Mouse (Mus musculus): ENCODE data around the gene St7l. TPM values are rescaled to one million over a fixed set of nuclear protein-coding genes. Genes with fewer than 3 reads are reported as not detected.

Gene St7l
- 37.8 and 38.3 TPM in 2 replicates for polyA plus RNA-seq (2014; fragmentation: Nextera tagmentation; extraction: Ambion mirVana)

DNA sequence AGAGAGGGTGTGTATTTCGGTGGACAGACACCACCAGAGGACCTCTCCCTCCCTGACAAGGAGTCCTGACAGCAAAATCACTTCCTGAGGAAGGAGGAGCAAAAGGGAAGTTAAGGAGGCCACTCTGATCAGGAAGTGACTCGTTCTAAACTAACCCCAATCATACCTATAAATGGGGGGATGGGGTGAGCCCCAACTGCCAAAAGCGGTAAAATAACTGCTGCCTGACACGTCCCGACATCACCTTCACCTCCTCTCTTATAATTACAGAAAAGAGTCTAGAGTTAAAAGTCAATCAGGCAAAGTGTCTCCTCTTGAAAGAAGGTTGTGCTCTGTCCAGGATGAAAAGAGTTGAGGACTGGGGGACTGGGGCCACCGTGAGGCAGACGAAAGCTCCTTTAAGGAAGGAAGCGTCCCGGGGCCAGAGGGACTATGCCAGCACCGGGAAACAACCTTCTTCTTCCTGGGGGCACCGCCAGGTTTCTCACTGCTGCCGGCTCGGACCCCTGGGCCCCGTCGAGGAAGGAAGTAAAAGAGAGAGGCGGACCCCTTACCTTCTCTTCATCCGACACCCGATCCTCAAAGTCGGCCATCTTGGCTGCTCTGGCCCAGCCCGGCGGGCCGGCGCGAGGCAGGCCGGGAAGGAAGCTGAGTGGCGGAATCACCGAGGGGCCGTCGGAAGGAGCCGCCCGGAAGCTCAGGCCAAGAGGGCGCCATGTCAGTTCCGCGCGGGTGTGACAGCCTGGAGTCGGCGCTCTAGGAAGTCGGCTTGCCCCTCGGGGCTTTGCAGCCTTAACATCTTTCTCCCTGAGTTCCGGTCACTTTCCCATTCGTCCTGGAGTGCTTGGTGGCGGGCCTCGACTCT lies at the start of gene St7l, which contains the start of gene Capza1:
TSS of gene St7l (plus strand) at position 220 of the 865 bp plus-strand sequence.
TSS of gene Capza1 (minus strand) at position 720 of the 865 bp plus-strand sequence.
- Histone ChIP-seq H3K9me3 (replicated peaks; ENCODE audit: control insufficient read depth, low read length) (no peaks in the 10 kb centered on the region), H3K27me3 (replicated peaks; ENCODE audit: control insufficient read depth, insufficient read depth, low read length) (no peaks in the 10 kb centered on the region), H3K4me3 (ENCODE audit: low read depth, low read length) (peak within 1 kb of the TSS; percentile 98), H3K36me3 (ENCODE audit: control insufficient read depth, insufficient read depth, low read length) (peaks cover 6% of the 10 kb centered on the region; the same call in 1 of the 2 replicates), H3K4me1 (ENCODE audit: control insufficient read depth, insufficient read depth, low read length) (peaks cover 18% of the 10 kb centered on the region), H3K4me2 (ENCODE audit: low read length) (peak within 1 kb of the TSS; percentile 72), H3K27ac (ENCODE audit: low read depth, low read length) (peak within 1 kb of the TSS; percentile 94), H3K9ac (ENCODE audit: low read length) (peak within 1 kb of the TSS; percentile 96)
- WGBS, result under 1% methylated on average over 43 of the region's 43 CpGs
- DNase-seq (ENCODE audit: low spot score) (peak; percentile 92), ATAC-seq (peak; percentile 97)

DNA sequence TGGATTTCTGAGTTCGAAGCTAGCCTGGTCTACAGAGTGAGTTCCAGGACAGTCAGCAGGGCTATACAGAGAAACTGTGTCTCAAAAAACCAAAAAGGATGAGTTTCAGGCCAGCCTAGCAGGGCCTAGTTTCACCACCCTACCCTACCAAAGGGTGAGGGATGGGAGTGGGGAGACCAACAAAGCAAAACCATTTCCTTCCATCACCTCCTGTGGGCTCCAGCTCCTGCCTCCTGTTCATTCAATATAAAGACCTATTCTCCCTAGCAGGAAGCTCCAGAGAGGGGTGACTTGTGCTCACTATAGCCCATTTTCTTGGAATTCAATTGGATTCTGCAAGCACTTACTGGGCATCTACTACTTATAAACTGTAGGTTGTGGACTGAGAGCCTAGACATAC lies 49.1 kb upstream of the St7l start:
- Histone ChIP-seq H3K4me2 (ENCODE audit: low read length) (no peak overlapping the region), H3K27me3 (replicated peaks; ENCODE audit: control insufficient read depth, insufficient read depth, low read length) (no peaks in the 10 kb centered on the region), H3K9me3 (replicated peaks; ENCODE audit: control insufficient read depth, low read length) (no peaks in the 10 kb centered on the region), H3K4me3 (ENCODE audit: low read depth, low read length) (no peak overlapping the region), H3K27ac (ENCODE audit: low read depth, low read length) (no peak overlapping the region), H3K9ac (ENCODE audit: low read length) (no peak overlapping the region), H3K36me3 (ENCODE audit: control insufficient read depth, insufficient read depth, low read length) (no peaks in the 10 kb centered on the region), H3K4me1 (ENCODE audit: control insufficient read depth, insufficient read depth, low read length) (peaks cover 10% of the 10 kb centered on the region)
- WGBS, result 86% methylated on average over 1 of the region's 1 CpGs
- DNase-seq (ENCODE audit: low spot score), result no peak
- ATAC-seq, result no peak

DNA sequence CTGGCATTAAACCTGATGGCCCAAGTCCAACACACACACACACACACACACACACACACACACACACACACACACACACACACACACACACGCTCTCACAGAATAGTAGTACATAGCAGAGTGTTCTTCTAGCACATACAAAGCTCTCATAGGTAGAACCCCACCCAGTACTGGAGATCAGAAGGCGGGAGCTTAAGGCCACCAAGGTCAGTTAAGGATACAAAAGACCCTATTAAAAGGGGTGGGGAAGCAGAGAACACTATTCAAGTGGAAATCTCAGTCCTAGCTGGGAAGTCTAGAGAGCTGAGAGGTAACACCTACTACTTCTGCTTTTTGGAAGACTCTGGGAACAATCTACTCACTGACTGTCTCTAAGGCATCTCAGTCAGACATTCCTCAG lies 48.5 kb upstream of the St7l start:
- Histone ChIP-seq H3K27me3 (replicated peaks; ENCODE audit: control insufficient read depth, insufficient read depth, low read length) (no peaks in the 10 kb centered on the region), H3K9me3 (replicated peaks; ENCODE audit: control insufficient read depth, low read length) (no peaks in the 10 kb centered on the region), H3K27ac (ENCODE audit: low read depth, low read length) (no peak overlapping the region), H3K4me1 (ENCODE audit: control insufficient read depth, insufficient read depth, low read length) (peaks cover 10% of the 10 kb centered on the region), H3K4me2 (ENCODE audit: low read length) (no peak overlapping the region), H3K4me3 (ENCODE audit: low read depth, low read length) (no peak overlapping the region), H3K9ac (ENCODE audit: low read length) (no peak overlapping the region), H3K36me3 (ENCODE audit: control insufficient read depth, insufficient read depth, low read length) (no peaks in the 10 kb centered on the region)
- no peak for DNase-seq (ENCODE audit: low spot score)
- no peak for ATAC-seq
- WGBS, result 85% methylated on average over 2 of the region's 2 CpGs

DNA sequence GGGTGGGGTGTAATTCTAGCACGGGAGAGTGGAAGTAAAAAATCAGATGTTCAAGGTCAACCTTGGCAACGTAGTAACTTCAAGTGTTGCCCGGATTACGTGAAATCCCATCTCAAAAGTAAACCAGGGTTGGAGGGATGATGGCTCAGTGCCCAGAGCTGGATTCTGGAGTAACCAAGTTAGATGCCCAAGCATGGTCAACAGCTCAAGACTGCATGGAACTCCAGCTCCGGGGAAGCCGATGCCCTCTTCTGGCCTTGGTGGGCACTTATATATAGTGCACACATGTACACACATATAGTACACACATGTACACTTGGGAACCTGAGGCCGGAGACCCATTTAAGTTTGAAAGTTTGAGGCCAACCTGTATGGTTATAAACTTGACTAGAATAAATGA lies 47.7 kb upstream of the St7l start:
- 96% methylated on average over 7 of the region's 7 CpGs for WGBS
- no peak overlapping the region for H3K4me2 ChIP-seq (ENCODE audit: low read length)
- no peak for ATAC-seq
- no peaks in the 10 kb centered on the region for H3K9me3 ChIP-seq (replicated peaks; ENCODE audit: control insufficient read depth, low read length)
- no peaks in the 10 kb centered on the region for H3K27me3 ChIP-seq (replicated peaks; ENCODE audit: control insufficient read depth, insufficient read depth, low read length)
- peaks cover 10% of the 10 kb centered on the region for H3K4me1 ChIP-seq (ENCODE audit: control insufficient read depth, insufficient read depth, low read length)
- H3K9ac ChIP-seq (ENCODE audit: low read length), result no peak overlapping the region
- no peak overlapping the region for H3K27ac ChIP-seq (ENCODE audit: low read depth, low read length)
- H3K4me3 ChIP-seq (ENCODE audit: low read depth, low read length), result no peak overlapping the region
- 0 out of 2 replicates have a peak, but pooled peaks cover under 1% of the 10 kb centered on the region for H3K36me3 ChIP-seq (ENCODE audit: control insufficient read depth, insufficient read depth, low read length)
- DNase-seq (ENCODE audit: low spot score), result no peak

DNA sequence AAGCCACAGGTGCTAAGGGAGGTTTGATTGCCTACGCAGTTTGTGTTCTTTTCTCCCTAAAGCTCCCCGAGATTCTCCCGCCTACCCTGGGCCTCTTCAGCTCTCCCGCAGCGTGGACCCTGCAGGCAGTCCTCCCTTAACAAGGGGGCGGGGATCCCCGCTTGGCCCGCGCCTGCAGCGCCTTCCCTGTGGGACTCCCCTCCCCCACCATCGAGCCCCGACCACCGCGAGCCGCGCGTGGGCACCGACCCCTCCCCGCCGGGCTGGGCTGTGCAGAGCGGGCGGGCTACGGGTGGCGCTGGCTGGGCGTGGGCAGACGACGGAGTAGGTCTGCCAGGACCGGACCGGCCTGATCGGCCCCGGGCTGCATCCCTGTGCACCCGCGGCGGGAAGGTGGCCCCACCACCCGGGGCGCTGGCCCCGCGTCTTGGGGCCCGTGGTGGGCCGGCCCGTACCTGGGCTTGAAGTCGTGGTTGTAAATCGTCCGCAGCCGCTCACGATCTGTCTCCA lies 46.3 kb upstream of the St7l start:
- Histone ChIP-seq H3K4me2 (ENCODE audit: low read length) (peak overlapping the region; percentile 99), H3K27me3 (replicated peaks; ENCODE audit: control insufficient read depth, insufficient read depth, low read length) (no peaks in the 10 kb centered on the region), H3K27ac (ENCODE audit: low read depth, low read length) (peak overlapping the region; percentile 33; the same call in 1 of the 2 replicates), H3K4me3 (ENCODE audit: low read depth, low read length) (peak overlapping the region; percentile 72), H3K36me3 (ENCODE audit: control insufficient read depth, insufficient read depth, low read length) (peaks cover 8% of the 10 kb centered on the region; the same call in 1 of the 2 replicates), H3K9ac (ENCODE audit: low read length) (peak overlapping the region; percentile 84), H3K9me3 (replicated peaks; ENCODE audit: control insufficient read depth, low read length) (no peaks in the 10 kb centered on the region), H3K4me1 (ENCODE audit: control insufficient read depth, insufficient read depth, low read length) (peaks cover 10% of the 10 kb centered on the region)
- peak; percentile 88 for ATAC-seq
- peak; percentile 59 for DNase-seq (ENCODE audit: low spot score)
- under 1% methylated on average over 39 of the region's 46 CpGs for WGBS

DNA sequence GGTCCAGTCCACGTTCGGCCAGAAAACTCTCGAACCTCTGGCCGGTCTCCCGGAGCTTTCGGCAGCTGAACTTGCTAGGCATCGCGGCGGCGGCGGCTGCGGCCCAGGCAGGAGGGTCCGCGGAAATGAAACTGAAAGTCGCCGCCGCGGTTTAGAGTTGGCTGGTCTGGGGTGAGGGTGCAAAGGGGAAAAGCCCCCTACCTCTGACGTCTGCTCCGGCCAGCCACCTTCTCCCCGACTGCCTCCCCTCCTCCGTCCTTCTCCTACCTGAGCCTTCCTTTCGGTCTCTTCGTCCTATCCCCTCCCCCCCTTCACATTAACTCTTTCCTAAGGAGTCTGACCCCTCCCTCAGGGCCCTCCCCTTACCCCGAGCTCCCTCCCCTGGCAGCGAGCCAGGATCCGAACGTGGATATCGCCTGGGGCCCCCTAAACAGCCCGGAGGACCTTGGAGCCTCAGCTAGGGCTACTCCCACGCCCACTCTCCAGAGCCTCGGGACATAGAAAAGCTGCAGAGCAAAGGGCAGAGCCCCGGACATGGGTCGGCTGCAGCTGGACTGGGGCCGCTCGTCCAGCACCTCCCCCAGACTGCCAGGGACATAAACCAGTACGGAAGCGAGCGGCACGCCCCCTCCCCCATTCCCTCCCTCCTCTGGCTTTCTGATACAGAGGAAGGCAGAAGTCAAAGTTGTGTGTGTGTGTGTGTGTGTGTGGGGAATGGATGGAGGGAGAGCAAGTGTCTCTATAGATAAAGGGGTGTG lies 45.6 kb upstream of the St7l start, which contains the start of gene Mov10:
TSS of gene Mov10 (minus strand) at position 573 of the 758 bp plus-strand sequence.
- no peaks in the 10 kb centered on the region for H3K27me3 ChIP-seq (replicated peaks; ENCODE audit: control insufficient read depth, insufficient read depth, low read length)
- peak within 1 kb of the TSS; percentile 99 for H3K4me2 ChIP-seq (ENCODE audit: low read length)
- H3K4me3 ChIP-seq (ENCODE audit: low read depth, low read length), result peak within 1 kb of the TSS; percentile 72
- peak within 1 kb of the TSS; percentile 84 for H3K9ac ChIP-seq (ENCODE audit: low read length)
- WGBS, result under 1% methylated on average over 40 of the region's 40 CpGs
- peaks cover 10% of the 10 kb centered on the region for H3K4me1 ChIP-seq (ENCODE audit: control insufficient read depth, insufficient read depth, low read length)
- peak within 1 kb of the TSS; percentile 33; the same call in 1 of the 2 replicates for H3K27ac ChIP-seq (ENCODE audit: low read depth, low read length)
- H3K36me3 ChIP-seq (ENCODE audit: control insufficient read depth, insufficient read depth, low read length), result peaks cover 10% of the 10 kb centered on the region; the same call in 1 of the 2 replicates
- DNase-seq (ENCODE audit: low spot score) (peak; percentile 65), ATAC-seq (peak; percentile 77)
- H3K9me3 ChIP-seq (replicated peaks; ENCODE audit: control insufficient read depth, low read length), result no peaks in the 10 kb centered on the region

DNA sequence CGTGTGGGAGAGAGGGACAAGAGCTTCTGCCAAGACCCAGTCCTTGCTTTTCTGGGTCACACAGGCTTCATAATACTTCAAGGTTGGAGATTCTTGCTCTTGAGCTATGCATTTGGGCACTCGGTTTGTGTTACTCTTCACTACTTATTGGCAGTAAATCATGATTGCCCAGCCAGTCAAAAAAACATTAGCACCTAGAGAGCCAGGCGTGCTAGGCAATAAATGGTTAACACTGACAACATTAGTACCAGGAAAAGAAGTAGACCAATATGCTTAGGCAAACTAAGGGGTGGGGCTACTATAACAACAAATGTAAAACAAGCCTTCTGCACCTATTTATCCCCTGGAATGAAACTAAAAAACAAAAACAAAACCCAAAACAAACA lies 45.1 kb upstream of the St7l start:
- WGBS, result 16% methylated on average over 3 of the region's 3 CpGs
- Histone ChIP-seq H3K9ac (ENCODE audit: low read length) (peak overlapping the region; percentile 84), H3K9me3 (replicated peaks; ENCODE audit: control insufficient read depth, low read length) (no peaks in the 10 kb centered on the region), H3K27me3 (replicated peaks; ENCODE audit: control insufficient read depth, insufficient read depth, low read length) (no peaks in the 10 kb centered on the region), H3K4me3 (ENCODE audit: low read depth, low read length) (peak overlapping the region; percentile 72), H3K27ac (ENCODE audit: low read depth, low read length) (no peak overlapping the region), H3K4me2 (ENCODE audit: low read length) (peak overlapping the region; percentile 99), H3K36me3 (ENCODE audit: control insufficient read depth, insufficient read depth, low read length) (peaks cover 10% of the 10 kb centered on the region; the same call in 1 of the 2 replicates), H3K4me1 (ENCODE audit: control insufficient read depth, insufficient read depth, low read length) (peaks cover 10% of the 10 kb centered on the region)
- ATAC-seq (no peak), DNase-seq (ENCODE audit: low spot score) (no peak)

DNA sequence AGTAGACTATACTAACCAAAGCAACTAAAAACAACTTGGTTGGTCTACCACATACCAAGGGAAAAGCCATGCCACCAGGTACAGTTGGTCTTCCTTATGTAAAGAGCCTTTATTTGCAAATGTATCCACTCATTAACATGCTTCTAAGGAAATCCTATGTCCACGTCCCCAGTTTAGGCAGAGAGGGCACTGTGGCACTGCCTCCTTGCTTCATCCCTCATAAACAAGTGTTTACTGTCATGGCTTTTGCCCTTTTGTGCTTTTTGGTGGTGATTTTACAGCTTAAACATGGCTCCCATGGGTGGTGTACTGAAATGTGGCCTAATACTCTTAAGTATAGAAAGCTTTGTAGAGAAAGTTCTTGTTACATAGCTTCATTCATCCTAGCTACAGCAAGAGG lies 43.4 kb upstream of the St7l start:
- H3K36me3 ChIP-seq (ENCODE audit: control insufficient read depth, insufficient read depth, low read length), result peaks cover 14% of the 10 kb centered on the region
- no peaks in the 10 kb centered on the region for H3K9me3 ChIP-seq (replicated peaks; ENCODE audit: control insufficient read depth, low read length)
- H3K4me2 ChIP-seq (ENCODE audit: low read length), result no peak overlapping the region
- peaks cover 10% of the 10 kb centered on the region for H3K4me1 ChIP-seq (ENCODE audit: control insufficient read depth, insufficient read depth, low read length)
- H3K9ac ChIP-seq (ENCODE audit: low read length), result no peak overlapping the region
- DNase-seq (ENCODE audit: low spot score) (no peak), ATAC-seq (no peak)
- H3K27me3 ChIP-seq (replicated peaks; ENCODE audit: control insufficient read depth, insufficient read depth, low read length), result no peaks in the 10 kb centered on the region
- no peak overlapping the region for H3K4me3 ChIP-seq (ENCODE audit: low read depth, low read length)
- H3K27ac ChIP-seq (ENCODE audit: low read depth, low read length), result no peak overlapping the region
- WGBS, result 40% methylated on average over 1 of the region's 1 CpGs
